Mouse (Mus musculus): ENCODE measurements around the gene Lgr5.

The Lgr5 gene

GRCm38 (mm10) chr10:115571317-115571716, 16.3 kb downstream of the Lgr5 start:
- in situ Hi-C loops (cut with MboI, MseI): no loop called here

- in situ Hi-C loops (cut with MboI, MseI): no loop called here
These were observed 17.0 kb downstream of the Lgr5 start for GRCm38 (mm10) chr10:115570577-115570976.

- in situ Hi-C loops (cut with MboI, MseI): no loop called here
These were observed 17.7 kb downstream of the Lgr5 start, which contains the start of gene A930009A15Rik for GRCm38 (mm10) chr10:115569712-115570491. TSS of gene A930009A15Rik (plus strand) at chr10:115569986.

GRCm38 (mm10) chr10:115563961-115564360, 23.6 kb downstream of the Lgr5 start:
- in situ Hi-C loops (cut with MboI, MseI): no loop called here

- in situ Hi-C loops (cut with MboI, MseI): no loop called here
These were observed 24.5 kb downstream of the Lgr5 start for GRCm38 (mm10) chr10:115562911-115563686.

- in situ Hi-C loops (cut with MboI, MseI): no loop called here
These were observed 26.3 kb downstream of the Lgr5 start for GRCm38 (mm10) chr10:115561136-115561880.

GRCm38 (mm10) chr10:115556738-115557242, 30.8 kb downstream of the Lgr5 start:
- in situ Hi-C loops (cut with MboI, MseI): no loop called here

GRCm38 (mm10) chr10:115555191-115555765, 32.3 kb downstream of the Lgr5 start:
- in situ Hi-C loops (cut with MboI, MseI): no loop called here

- in situ Hi-C loops (cut with MboI, MseI): no loop called here
These were observed 34.0 kb downstream of the Lgr5 start for GRCm38 (mm10) chr10:115553352-115554113.

- in situ Hi-C loops (cut with MboI, MseI): no loop called here
These were observed 36.5 kb downstream of the Lgr5 start for GRCm38 (mm10) chr10:115551069-115551468.

GRCm38 (mm10) chr10:115550253-115550652, 37.3 kb downstream of the Lgr5 start:
- in situ Hi-C loops (cut with MboI, MseI): no loop called here

- in situ Hi-C loops (cut with MboI, MseI): no loop called here
These were observed 44.7 kb downstream of the Lgr5 start for GRCm38 (mm10) chr10:115542917-115543316.

GRCm38 (mm10) chr10:115530746-115531145, 56.8 kb downstream of the Lgr5 start:
- in situ Hi-C loops (cut with MboI, MseI): no loop called here

GRCm38 (mm10) chr10:115529768-115530167, 57.8 kb downstream of the Lgr5 start:
- in situ Hi-C loops (cut with MboI, MseI): no loop called here

GRCm38 (mm10) chr10:115528892-115529291, 58.7 kb downstream of the Lgr5 start:
- in situ Hi-C loops (cut with MboI, MseI): no loop called here

GRCm38 (mm10) chr10:115521081-115521451, 66.5 kb downstream of the Lgr5 start:
- in situ Hi-C loops (cut with MboI, MseI): no loop called here

- in situ Hi-C loops (cut with MboI, MseI): no loop called here
These were observed 67.1 kb downstream of the Lgr5 start for GRCm38 (mm10) chr10:115520200-115521080.

- in situ Hi-C loops (cut with MboI, MseI): no loop called here
These were observed 68.7 kb downstream of the Lgr5 start for GRCm38 (mm10) chr10:115518845-115519244.

GRCm38 (mm10) chr10:115515503-115515902, 72.1 kb downstream of the Lgr5 start:
- in situ Hi-C loops (cut with MboI, MseI): no loop called here

GRCm38 (mm10) chr10:115510959-115511358, 76.6 kb downstream of the Lgr5 start:
- in situ Hi-C loops (cut with MboI, MseI): no loop called here

All from T-helper 2 cell (primary cell).